Mouse (Mus musculus): ENCODE measurements around the gene Ovol2. TPM values are rescaled to one million over a fixed set of nuclear protein-coding genes. Genes with fewer than 3 reads are reported as not detected.

The Ovol2 gene
- polyA plus RNA-seq (2015; fragmentation: Illumina TruSeq; extraction: RNeasy Lipid Tissue Mini Kit (QIAGEN cat#74804); ENCODE audit: insufficient read depth, low read depth, low replicate concordance): 1.6 TPM

GRCm38 (mm10) chr2:144331401-144332302, at the start of gene Ovol2:
Gene Ovol2, minus strand, starts transcription at chr2:144332146.

GRCm38 (mm10) chr2:144368400-144369019, 36.6 kb upstream of the Ovol2 start, which contains the start of the genes Kat14 and Pet117:
Gene Kat14, plus strand, starts transcription at chr2:144368983.
Gene Pet117, plus strand, starts transcription at chr2:144368996.

GRCm38 (mm10) chr2:144270507-144271420, 61.2 kb downstream of the Ovol2 start, which contains the start of the genes Mgme1 and Snx5:
Gene Mgme1, plus strand, starts transcription at chr2:144270663.
Gene Snx5, minus strand, starts transcription at chr2:144270906.

Other genes with a start within 250 kb of the Ovol2 start
- gene Mgme1, start 61.5 kb downstream of the Ovol2 start, polyA plus RNA-seq (2015; fragmentation: Illumina TruSeq; extraction: RNeasy Lipid Tissue Mini Kit (QIAGEN cat#74804); ENCODE audit: insufficient read depth, low read depth, low replicate concordance): 2.7 TPM
- 31.0 TPM for gene Snx5, start 61.2 kb downstream of the Ovol2 start, polyA plus RNA-seq (2015; fragmentation: Illumina TruSeq; extraction: RNeasy Lipid Tissue Mini Kit (QIAGEN cat#74804); ENCODE audit: insufficient read depth, low read depth, low replicate concordance)
- 6.9 TPM for gene Kat14, start 36.8 kb upstream of the Ovol2 start, polyA plus RNA-seq (2015; fragmentation: Illumina TruSeq; extraction: RNeasy Lipid Tissue Mini Kit (QIAGEN cat#74804); ENCODE audit: insufficient read depth, low read depth, low replicate concordance)
- 1.6 TPM for gene Pet117, start 36.9 kb upstream of the Ovol2 start, polyA plus RNA-seq (2015; fragmentation: Illumina TruSeq; extraction: RNeasy Lipid Tissue Mini Kit (QIAGEN cat#74804); ENCODE audit: insufficient read depth, low read depth, low replicate concordance)
- 0.83 TPM for gene Dzank1, start 195.3 kb upstream of the Ovol2 start, polyA plus RNA-seq (2015; fragmentation: Illumina TruSeq; extraction: RNeasy Lipid Tissue Mini Kit (QIAGEN cat#74804); ENCODE audit: insufficient read depth, low read depth, low replicate concordance)
- gene Polr3f, start 195.6 kb upstream of the Ovol2 start, polyA plus RNA-seq (2015; fragmentation: Illumina TruSeq; extraction: RNeasy Lipid Tissue Mini Kit (QIAGEN cat#74804); ENCODE audit: insufficient read depth, low read depth, low replicate concordance): 3.7 TPM
- gene Rbbp9, start 218.7 kb upstream of the Ovol2 start, polyA plus RNA-seq (2015; fragmentation: Illumina TruSeq; extraction: RNeasy Lipid Tissue Mini Kit (QIAGEN cat#74804); ENCODE audit: insufficient read depth, low read depth, low replicate concordance): 6.7 TPM
- gene Sec23b, start 224.1 kb upstream of the Ovol2 start, polyA plus RNA-seq (2015; fragmentation: Illumina TruSeq; extraction: RNeasy Lipid Tissue Mini Kit (QIAGEN cat#74804); ENCODE audit: insufficient read depth, low read depth, low replicate concordance): 17.3 TPM

All from pancreas, adult 10 weeks (tissue).